Mouse (Mus musculus) left cerebral cortex, adult 9 months (tissue): Measurements from ENCODE around the gene Dpagt1.
"Not testable (repeated sequence)": the region's sequence is repeated elsewhere in the genome, so short reads cannot be mapped to it uniquely, and the experiment has no call there.

ENCODE experiments used
- DNase-seq, 2 experiments: peaks; one replicate each; pipeline ENCODE4 v3.0.0; 2022; ENCODE audit warnings: low spot score in 2 of 2

Gene Dpagt1

DNA sequence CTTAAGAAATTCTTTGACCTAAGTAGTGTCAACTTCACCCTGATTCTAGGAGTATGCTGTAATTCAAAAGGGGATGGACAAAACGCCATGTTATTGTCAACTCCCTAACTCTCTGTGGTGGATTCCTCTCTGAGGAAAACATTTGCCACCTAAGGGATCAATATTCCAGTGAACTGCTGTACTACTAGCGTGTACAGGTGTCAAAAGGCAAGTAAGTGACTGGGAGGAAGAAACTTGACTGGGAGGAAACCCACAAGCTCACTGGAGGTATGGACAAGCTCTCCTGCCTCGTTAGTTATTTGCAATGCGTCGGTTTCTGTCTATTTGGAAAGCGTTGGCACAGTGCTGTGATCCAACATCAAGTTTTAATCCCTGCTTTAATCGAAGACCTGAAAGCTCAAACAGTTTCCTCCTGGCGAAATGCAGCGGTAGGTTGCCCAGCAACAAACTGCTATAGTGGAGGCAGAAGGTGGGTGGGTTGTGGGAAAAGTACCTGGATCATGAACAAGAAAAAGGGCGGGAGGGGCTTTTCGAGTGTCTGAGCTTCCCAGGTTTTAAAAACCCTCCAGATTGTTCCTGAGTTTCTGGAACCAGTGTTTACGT, at the start of gene Dpagt1:
Dpagt1 (plus strand) TSS at position 252 of the 603 bp plus-strand sequence.
- no peak for DNase-seq

DNA sequence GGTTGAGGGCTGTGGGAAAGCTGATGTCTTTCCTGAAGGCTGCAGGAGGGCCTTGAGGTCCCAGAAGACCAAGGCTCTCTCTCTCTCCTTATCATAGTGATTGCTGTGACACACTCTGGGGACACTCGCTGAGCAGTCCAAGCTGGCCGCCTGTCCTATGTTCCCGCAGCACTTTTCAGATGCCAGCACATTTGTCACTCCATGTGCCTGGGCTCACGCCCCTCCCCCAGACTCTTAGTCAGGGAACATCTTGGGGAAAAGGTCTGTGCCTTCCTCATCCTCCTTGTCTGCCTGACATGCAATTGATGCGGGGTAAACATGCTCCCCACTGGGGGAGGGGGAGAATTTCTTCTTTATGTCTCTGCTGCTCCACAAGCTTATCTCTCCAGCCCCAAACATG, 42.6 kb upstream of the Dpagt1 start:
- DNase-seq = no peak

DNA sequence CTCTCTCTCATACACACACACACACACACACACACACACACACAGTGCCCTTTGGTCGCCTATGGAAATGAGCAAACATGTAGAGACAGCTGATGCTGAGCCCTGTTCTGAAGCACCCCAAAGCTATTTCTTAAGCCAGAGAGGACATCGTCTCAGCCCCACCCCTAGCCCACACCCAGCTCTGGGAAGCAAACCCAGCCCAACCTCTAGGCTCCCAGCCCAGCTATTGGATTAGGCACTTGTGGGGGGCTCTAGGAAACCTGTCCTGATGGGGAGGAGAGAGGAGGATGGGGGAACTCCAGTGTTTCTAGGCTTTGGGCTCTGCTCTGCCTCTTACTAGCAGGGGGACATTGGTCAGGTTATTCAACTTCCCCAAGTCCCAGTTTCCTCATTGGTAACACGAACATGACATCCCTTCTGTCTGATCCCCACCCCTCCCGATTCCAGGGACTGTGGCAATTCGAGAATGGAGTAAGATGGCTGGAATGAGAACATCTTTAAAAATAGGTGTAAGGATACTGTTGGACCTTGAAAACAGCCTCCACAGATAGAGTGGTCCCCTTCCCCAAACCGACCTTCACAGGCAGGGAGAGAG, 39.5 kb upstream of the Dpagt1 start:
- no peak for DNase-seq

DNA sequence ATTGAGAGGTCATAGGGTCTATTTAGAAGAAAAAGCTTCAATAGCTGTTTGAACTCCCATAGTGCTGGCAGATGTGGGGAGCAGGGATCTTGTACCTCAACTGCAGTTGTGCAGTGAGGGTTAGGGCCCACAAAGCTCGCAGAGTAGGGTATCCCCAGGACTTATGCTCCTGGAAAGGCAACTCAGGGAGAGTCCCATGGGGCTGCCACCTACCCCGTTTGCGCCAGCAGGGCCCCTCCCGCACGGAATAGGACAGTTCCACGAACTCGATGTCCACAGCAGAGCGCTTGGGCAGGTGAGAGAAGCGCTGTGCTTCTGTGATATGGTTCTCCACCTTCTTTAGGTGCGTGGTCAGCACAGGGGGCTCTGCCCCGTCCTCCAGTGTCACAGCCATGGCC, 38.8 kb upstream of the Dpagt1 start:
- no peak for DNase-seq

DNA sequence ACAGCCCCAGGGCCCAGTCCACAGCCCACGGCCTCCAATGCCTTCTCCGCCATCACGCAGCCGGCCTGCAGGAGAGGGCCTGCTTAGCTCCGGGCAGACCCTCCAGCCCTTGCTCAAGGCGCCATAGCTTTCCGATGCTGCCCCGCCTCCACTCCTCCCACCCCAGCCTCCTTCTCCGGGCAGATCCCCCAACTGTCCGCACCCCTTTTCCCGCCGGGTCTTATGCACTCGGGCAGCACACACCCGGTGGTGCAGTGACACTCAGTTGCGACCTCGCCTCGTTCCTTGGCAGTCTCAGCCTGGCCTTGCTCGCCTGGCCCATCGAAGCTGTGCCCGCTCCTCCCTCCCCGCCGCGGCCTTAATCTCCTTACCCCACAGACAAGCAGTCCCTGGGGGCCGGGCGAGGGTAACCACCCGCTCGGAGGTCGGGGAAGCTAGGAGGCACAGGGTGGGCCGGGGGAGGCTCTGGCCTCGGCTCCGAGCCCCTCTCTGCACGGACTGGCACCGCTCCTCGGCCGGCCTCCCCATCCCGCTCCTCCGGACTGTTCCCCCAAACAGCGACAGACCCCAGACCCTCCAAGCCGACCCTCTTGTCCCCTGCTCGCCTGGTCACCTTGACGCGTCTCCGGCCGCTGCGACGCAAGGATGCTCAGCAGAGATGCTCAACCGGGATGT, 38.3 kb upstream of the Dpagt1 start:
- no peak for DNase-seq

DNA sequence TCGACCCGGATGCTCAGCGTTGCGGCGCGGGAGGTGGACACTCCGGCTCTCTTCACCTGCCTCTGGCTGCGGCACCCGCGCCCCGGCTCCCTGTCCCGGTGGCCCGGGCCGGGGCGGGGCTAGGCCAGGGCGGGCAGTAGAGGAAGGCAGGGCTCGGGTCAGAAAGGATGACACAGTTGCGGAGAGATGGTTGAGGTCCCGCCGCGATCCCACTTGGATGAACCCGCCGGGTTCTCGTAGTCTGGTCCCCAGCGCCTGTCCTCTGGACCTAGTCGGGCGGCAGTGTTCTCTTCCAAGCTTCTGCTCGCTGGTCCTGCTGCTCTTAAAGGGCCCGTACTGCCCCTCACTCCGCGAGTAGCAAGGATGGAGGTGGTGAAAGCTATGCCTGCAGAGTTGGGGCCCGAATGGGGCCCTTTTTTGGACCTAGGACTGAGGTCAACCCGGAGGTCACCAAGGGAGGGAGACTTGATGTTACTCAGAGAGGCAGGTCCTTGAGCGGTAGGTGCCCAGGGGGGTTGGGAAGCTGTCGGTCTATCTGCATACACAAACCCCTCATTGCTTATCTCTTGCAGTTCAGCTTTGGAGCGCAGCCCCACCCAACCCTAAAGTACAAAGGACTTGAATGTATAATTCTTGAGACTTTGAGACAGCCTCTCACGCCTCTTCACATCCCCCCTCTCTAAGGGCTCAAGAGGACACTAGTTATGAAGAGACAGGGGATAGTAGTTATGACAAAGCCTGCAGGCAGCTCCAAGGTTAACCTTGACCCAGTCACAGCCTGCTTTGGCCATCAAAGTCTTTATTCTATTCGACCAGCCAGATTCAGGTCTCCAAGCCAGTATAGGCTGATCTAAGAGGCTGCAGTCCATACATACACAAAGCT, 37.5 kb upstream of the Dpagt1 start, which contains the start of gene Abcg4:
Abcg4 (minus strand) TSS at position 540 of the 883 bp plus-strand sequence.
- DNase-seq = peak in 1 of 2 experiments; percentile 50

DNA sequence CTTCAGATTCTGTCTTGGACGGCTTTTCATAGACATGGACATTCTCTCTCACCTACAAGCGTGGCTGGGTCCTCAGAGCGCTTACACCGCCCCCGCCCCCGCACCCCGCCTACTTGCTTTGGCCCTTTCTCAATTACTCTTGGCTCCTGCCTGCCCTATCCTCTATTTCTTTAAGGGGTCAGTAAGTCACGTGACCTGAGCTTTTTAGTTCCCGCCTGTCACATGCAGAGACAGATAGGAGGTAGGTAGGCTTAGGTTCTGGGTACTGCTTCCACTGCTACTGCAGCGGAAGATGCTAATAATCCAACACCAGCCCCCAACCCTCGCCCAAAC, 36.9 kb upstream of the Dpagt1 start:
- DNase-seq = no peak

DNA sequence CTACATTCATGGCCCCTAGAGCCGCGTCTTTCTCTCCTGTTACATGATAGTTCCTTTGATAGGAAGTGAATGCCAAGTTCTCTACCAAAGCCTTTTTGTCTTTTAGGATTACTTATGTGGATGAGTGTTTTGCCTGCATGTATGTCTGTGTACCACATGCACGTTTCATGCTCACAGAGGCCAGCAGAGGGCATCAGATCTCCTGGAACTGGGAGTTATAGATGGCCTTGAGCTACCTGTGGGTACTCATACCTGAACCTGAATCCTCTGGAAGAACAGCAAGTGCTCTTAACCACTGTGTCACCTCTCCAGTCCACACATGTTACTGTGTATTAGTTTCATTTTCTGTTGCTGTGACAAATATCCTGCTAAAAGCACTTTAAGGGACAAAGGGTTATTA, 33.3 kb upstream of the Dpagt1 start:
- DNase-seq = no peak

DNA sequence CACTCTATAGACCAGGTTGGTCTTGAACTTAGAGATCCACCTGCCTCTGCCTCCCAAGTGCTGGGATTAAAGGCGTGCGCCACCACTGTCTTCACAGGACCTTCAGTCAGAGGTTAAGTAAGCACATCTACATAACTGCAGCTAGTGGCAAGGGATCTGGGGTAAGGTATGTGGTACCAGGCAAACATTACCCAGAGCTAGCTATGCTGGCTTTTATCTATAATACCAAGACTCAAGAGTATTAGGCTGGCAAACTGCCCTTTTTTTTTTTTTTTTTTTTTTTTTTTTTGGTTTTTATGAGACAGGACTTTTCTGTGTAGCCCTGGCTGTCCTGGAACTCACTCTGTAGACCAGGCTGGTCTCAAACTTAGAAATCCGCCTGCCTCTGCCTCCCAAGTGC, 25.8 kb upstream of the Dpagt1 start:
- not testable (repeated sequence) for DNase-seq

DNA sequence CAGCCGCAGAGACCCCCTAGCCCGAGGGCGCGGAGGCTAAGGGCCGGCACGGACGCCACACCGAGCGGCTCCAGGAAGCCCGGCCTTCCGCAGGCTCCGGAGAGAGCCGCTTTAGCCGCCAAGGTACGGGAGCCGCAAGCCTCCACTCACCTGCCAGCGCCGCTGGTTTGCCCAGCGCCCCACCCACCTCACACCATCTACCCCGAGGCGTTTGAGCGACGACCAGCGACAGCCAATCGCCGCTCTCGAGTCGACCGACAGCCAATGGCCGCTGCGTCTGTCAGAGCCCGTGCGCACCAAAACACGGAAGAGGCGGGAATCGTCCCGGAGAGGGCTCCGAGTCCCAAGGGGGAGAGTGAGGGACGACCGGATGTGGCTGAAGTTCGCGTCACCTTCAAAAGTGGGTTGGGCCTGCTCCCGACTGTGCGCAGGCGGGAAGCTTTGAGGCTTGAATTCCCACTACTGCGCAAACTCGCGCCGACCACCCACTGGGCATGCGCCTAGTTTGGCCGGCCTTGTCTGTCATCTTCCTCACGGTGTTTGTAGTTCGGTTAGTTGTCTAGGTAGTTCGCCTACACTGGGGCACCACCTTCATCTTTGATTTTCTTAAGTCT, 20.2 kb upstream of the Dpagt1 start, which contains the start of gene Hinfp:
Hinfp (minus strand) TSS at position 206 of the 614 bp plus-strand sequence.
- DNase-seq = peak; percentile 98 to 99

DNA sequence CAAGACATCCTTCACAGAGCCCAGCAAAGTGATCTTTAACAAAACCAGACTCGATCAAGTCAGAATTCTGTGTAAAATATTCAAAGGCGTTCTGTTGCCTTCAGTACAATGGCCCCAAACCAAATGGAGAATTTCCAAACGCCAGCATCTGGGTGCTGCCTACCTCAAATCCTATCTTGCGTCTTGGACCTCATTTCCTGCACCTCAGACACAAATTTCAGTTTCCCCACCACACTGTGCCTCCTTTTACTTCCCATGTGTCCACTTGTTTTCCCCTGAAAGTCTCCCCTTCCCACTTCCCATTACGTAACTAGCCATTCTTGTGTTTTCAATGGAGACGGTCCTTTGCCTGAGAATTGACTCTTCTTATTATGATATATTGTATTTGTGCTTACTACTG, 19.3 kb upstream of the Dpagt1 start:
- DNase-seq = no peak

DNA sequence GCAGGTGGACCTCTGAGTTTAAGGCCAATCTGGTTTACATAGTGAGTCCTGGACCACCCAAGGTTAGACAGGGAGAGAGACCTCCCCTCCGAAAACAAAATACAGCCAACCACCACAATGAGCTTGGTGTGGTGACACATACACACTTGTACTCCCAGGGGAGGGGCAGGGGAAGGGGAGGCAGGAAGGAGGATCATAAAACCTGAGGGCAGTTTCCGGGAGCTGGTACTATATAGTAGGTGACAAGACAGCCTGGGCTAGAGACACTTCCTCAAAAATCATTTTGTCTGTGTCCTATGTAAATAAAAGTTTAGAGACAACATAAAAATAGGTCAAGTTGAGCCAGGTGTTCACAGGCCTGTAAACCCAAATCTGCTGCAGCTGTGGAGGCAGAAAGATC, 18.6 kb upstream of the Dpagt1 start:
- DNase-seq = no peak

DNA sequence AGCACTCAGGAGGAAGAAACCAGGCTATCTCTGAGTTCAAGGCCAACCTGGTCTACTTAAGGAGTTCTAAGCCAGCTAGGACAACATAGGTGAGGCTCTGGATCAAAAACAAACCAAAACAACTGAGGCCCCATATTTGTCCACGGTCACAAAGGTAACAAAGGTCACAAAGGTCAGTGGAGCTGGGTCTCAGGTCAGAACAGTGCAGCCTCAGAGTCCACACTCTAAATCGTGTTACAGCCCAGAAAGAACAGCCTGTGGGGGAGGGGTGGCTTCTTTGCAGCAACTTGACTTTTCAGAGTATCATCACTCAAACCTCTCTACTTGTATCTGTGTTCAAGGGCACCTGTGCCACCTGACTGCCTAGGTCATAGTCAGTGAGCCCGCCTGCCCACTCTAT, 16.1 kb upstream of the Dpagt1 start:
- DNase-seq = no peak

DNA sequence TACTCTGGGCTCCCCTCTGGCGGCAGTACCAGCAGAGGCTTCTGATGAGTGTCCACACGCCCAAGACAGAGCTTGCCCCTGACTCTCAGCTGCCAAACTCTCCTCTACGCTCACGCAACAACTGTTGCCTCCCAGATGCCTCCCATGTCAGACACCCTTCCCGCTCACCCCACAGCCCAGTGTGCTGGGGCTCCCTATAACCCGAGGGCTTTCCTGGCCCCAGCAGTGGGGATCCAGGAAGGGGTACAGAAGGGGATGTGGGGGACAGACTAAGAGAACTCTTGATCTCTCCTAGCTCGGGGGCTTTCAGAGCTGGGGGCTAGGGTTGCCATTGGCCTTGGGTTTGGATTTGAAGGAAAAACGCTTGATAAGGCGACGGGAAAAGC, 15.1 kb upstream of the Dpagt1 start:
- no peak for DNase-seq

DNA sequence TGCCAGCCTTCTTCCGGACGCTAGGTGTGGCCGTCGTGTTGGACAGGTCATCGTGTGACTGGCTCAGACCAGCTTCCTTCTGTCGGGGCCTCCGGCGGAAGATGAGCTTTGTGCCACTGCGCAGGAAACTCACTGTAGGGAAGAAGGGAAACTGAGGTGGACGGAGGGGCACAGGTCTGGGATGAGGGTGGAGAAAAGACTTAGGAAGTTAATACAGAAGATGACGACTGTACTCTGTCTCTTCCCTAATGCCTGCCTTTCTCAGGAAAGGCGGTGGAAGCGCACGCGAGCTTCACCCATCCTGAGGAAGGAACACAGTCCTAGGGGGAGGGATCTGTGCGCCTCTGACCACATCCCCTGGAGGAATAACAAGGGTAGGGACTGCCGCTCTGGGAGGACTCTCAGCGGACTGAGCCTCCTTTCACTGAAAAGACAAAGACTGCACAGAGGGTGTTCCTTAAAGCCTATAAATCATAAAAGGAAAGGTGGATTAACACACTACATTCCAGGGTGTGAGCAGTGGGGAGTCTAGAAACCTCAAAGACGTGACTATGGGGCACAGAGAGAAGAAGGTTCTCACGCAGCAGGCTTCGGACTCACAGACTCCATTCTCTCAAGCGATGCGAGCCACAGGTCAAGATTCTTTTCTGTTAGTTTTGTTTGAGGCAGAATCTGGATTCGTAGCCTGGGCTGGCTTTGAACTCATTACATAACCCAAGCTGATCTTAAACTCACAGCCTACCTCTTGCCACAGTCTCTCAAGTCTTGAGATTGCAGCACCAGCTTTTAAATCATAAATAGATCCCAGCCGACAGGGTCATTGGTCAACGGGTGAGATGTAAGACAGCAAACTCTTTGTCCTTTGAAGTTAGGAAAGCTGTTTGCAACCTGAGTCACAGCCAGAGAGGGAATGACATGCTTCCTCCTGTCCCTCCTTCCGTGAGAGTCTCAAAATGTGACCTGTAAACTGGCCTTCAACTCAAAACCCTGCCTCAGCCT, 14.4 kb upstream of the Dpagt1 start:
- no peak for DNase-seq

DNA sequence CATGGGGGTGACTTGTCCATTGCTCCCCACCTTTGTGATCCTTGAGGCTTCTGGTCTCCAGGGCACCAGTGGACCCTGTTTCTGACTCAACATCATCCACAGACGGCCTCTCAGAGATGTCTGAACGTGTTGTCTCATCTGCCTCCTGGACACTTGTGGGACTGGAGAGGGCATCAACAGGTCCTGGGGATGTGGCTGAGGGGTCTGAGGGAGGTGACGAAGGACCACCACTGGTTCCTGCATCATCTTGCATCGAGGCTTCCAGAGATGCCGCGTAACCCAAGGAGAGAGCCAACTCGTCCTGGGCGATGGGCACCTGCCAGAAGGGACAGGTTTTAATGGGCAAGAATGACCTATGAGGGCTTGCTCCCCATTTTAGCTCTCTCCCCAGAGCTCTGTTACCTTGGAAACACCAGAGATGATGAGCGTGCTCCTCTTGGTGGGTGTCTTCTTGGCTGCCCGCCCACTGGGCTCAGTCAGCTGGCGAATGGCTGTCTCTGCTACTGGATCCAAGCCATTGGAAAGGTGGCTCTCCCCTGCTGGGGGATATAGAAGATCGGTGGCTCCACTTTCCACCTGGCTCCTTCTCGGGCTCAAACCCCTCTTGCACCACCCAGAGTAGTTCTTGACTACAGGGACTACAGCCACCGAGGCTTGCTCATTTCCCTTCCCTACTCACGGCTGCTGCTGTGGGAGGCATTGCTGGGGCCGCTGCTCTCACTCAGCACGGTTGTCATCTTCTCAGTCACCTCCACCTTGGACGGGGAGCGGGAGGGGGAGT, 12.2 kb upstream of the Dpagt1 start:
- DNase-seq = peak; percentile 55 to 84

DNA sequence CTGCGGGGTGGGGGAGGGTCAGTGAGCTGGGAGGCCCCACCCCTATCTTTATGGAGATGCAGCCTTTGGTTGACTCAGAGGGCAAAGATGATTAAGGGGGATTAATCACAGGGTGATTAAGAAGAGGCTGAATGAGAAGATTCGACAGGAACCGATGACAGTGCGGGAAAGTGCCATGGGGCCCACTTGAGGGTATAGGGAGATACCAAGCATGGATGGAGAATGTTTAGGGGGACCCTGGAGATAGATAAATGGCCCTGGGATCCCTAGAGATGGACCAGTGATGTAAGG, 11.6 kb upstream of the Dpagt1 start:
- no peak for DNase-seq

DNA sequence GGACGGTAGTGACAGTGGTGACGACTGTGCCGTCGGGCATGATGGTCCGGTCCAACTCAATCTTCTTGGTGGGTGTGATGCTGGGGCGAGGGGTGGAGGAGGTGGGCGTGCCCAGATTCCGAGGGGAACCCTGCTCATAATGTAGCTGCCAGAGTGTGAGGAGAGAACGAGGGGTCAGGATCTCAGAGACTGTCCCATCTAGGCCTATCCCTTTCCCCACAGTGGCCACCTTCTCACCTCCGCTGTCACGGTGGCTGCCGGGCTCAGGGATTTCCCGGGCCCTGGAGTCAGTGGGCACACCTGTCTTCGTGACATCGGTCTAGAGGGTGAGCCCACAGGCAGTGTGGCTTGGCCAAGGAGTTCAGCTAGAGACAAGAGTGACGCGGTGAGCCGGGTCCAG, 10.9 kb upstream of the Dpagt1 start:
- no peak for DNase-seq

DNA sequence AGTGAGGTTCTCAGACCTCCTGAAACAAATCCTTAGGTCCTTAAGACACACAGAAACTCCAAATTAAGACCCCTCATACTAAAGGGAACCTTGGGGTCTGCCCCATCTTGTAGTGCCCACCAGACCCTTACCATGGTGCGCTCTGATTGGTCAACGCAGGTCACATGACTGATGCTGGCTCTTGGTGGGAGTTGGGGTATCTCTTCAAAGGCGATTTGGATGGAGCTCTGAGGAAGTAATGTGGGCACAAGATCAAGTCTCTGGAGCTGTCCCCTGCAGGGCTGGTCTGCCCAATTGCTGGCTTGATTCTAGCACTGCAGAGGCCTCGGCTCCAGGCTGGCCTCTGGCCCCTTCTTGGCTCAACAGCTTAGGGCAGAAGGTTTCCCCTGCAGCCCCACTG, 8.4 kb upstream of the Dpagt1 start:
- no peak for DNase-seq
